Mouse (Mus musculus) megakaryocyte, embryonic 14.5 days (primary cell): ENCODE data around the gene Tspan17.

Experiments
- FLI1 ChIP-seq: IDR thresholded peaks from 2 replicates; pipeline ENCODE4 v1.6.1; 2012; ENCODE audit warnings: low read length, inconsistent platforms, mixed read lengths
- GATA1 ChIP-seq: IDR thresholded peaks from 3 replicates; pipeline ENCODE4 v1.6.1; 2012; ENCODE audit warnings: mixed read lengths, low read length, inconsistent platforms, borderline replicate concordance

DNA sequence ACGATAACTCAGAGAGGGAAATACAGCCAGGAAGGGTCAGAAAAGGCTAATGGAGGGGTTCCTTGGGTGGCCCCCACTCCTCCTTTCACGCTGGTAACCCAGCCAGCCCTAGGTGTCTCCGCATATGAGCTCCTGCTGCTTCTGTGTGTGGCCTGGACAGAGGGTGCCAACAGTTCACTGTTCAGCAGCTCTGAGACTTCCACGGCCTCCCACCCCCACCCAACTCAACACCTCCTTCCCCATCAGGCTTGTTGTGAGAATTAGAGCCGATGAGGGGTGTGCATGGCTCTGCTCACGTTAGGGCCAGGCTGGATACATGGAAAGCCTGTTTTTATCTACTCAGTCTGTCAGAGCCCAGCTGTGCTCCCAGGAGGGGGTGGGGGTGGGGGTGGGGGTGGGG, 43.1 kb upstream of the Tspan17 start:
- no peak for TF ChIP-seq GATA1
- TF ChIP-seq FLI1, result no peak
